Mouse (Mus musculus) liver, adult 2 months (tissue): Measurements from ENCODE around the gene Hdac7.

Source experiments
- CTCF ChIP-seq: fragments of 200-500 bp; IDR thresholded peaks from 2 replicates; pipeline ENCODE4 v1.5.1; 2011; ENCODE audit warnings: low read depth, low read length, control low read depth
- POLR2A ChIP-seq: fragments of 200-500 bp; IDR thresholded peaks from 2 replicates; pipeline ENCODE4 v1.6.1; 2011; ENCODE audit warnings: low read length, control low read depth; ENCODE audit not compliant: insufficient read depth; ENCODE audit errors: extremely low read depth

- no peak for TF ChIP-seq POLR2A
- no peak for TF ChIP-seq CTCF
Observed at GRCm38 (mm10) chr15:97858431-97858830, 14.1 kb upstream of the Hdac7 start.
